Mouse (Mus musculus) spleen, postnatal 36 days (tissue): ENCODE measurements around the gene Olig3.
"Not testable (repeated sequence)": the region's sequence is repeated elsewhere in the genome, so short reads cannot be mapped to it uniquely, and the experiment has no call there.

Experiments used
- DNase-seq, 2 experiments: peaks; one replicate each; pipeline ENCODE4 v3.0.0; 2022; ENCODE audit warnings: low spot score in 2 of 2, mixed read lengths in 1 of 2

Gene Olig3

GRCm38 (mm10) chr10:19361539-19362293 lies 5.4 kb downstream of the Olig3 start:
- DNase-seq: no peak

GRCm38 (mm10) chr10:19362294-19362590 lies 5.9 kb downstream of the Olig3 start:
- DNase-seq: no peak

- no peak for DNase-seq
Observed at GRCm38 (mm10) chr10:19362861-19363260, 6.5 kb downstream of the Olig3 start.

- DNase-seq: no peak
Observed at GRCm38 (mm10) chr10:19363365-19363764, 7.0 kb downstream of the Olig3 start.

- no peak for DNase-seq
Observed at GRCm38 (mm10) chr10:19369143-19369542, 12.8 kb downstream of the Olig3 start.

- DNase-seq: no peak
Observed at GRCm38 (mm10) chr10:19370146-19370545, 13.8 kb downstream of the Olig3 start.

- no peak for DNase-seq
Observed at GRCm38 (mm10) chr10:19372263-19372662, 15.9 kb downstream of the Olig3 start.

- DNase-seq: no peak
Observed at GRCm38 (mm10) chr10:19373797-19374196, 17.5 kb downstream of the Olig3 start.

- no peak for DNase-seq
Observed at GRCm38 (mm10) chr10:19374311-19374710, 18.0 kb downstream of the Olig3 start.

GRCm38 (mm10) chr10:19375838-19376237 lies 19.5 kb downstream of the Olig3 start:
- DNase-seq: no peak

GRCm38 (mm10) chr10:19380971-19381370 lies 24.6 kb downstream of the Olig3 start:
- DNase-seq: not testable (repeated sequence)

- no peak for DNase-seq
Observed at GRCm38 (mm10) chr10:19384176-19384575, 27.8 kb downstream of the Olig3 start.

- DNase-seq: no peak
Observed at GRCm38 (mm10) chr10:19391819-19392218, 35.5 kb downstream of the Olig3 start.

GRCm38 (mm10) chr10:19396485-19397137 lies 40.3 kb downstream of the Olig3 start:
- no peak for DNase-seq

GRCm38 (mm10) chr10:19397396-19397795 lies 41.1 kb downstream of the Olig3 start:
- no peak for DNase-seq

- DNase-seq: no peak
Observed at GRCm38 (mm10) chr10:19401136-19401535, 44.8 kb downstream of the Olig3 start.

- DNase-seq: no peak
Observed at GRCm38 (mm10) chr10:19404401-19404800, 48.1 kb downstream of the Olig3 start.

- no peak for DNase-seq
Observed at GRCm38 (mm10) chr10:19405959-19406358, 49.6 kb downstream of the Olig3 start.

- DNase-seq: no peak
Observed at GRCm38 (mm10) chr10:19407168-19407567, 50.8 kb downstream of the Olig3 start.
